Mouse (Mus musculus) macrophage (primary cell): Measurements from ENCODE around the gene Mast1. TPM values are rescaled to one million over a fixed set of nuclear protein-coding genes. Genes with fewer than 3 reads are reported as not detected.
A peak's percentile ranks its signal among the peaks of the same experiment; 100 is the strongest.
"Not testable (repeated sequence)": the region's sequence is repeated elsewhere in the genome, so short reads cannot be mapped to it uniquely, and the experiment has no call there.

Experiments used
- H3K27ac ChIP-seq: fragments of 350-480 bp; formaldehyde crosslinking; 2 replicates; pipeline ENCODE4 v1.9.0; 2021
- H3K36me3 ChIP-seq: fragments of 350-480 bp; formaldehyde crosslinking; 2 replicates; pipeline ENCODE4 v1.9.0; 2021; ENCODE audit errors: inconsistent target
- H3K4me3 ChIP-seq: fragments of 350-480 bp; formaldehyde crosslinking; 2 replicates; pipeline ENCODE4 v1.9.0; 2021; ENCODE audit errors: inconsistent target
- H3K79me2 ChIP-seq: fragments of 350-480 bp; formaldehyde crosslinking; 2 replicates; pipeline ENCODE4 v1.9.0; 2021; ENCODE audit errors: inconsistent target
- WGBS: methylation state at CpG from one replicate; pipeline ENCODE4 v1.1.7; 2026; ENCODE audit warnings: inconsistent platforms; ENCODE audit not compliant: missing documents; 5-methylcytosine and 5-hydroxymethylcytosine counted together
- polyA plus RNA-seq: library from polyadenylated mRNA; stranded (reverse); fragments of 250-400 nt; gene quantifications from 3 replicates; pipeline ENCODE4 v1.2.4, GENCODE M21; 2018; ENCODE audit warnings: inconsistent platforms

The Mast1 gene
- polyA plus RNA-seq, 1 experiment from 2014 or later, result 0.06 TPM

GRCm38 (mm10) chr8:84913960-84914359, 23.2 kb downstream of the Mast1 start:
- Histone ChIP-seq H3K79me2 (peaks cover 19% of the 10 kb centered on the region), H3K4me3 (no peak overlapping the region), H3K27ac (no peak overlapping the region), H3K36me3 (peaks cover 8% of the 10 kb centered on the region; the same call in 1 of the 2 replicates)
- WGBS, result 43% methylated on average over 4 of the region's 4 CpGs

GRCm38 (mm10) chr8:84913502-84913900, 23.7 kb downstream of the Mast1 start:
- 0% methylated on average over 6 of the region's 9 CpGs for WGBS
- Histone ChIP-seq H3K79me2 (peaks cover 23% of the 10 kb centered on the region), H3K4me3 (peak overlapping the region; percentile 18; the same call in 1 of the 2 replicates), H3K27ac (peak overlapping the region; percentile 36; the same call in 1 of the 2 replicates), H3K36me3 (peaks cover 8% of the 10 kb centered on the region; the same call in 1 of the 2 replicates)

- Histone ChIP-seq H3K27ac (peak overlapping the region; percentile 36; the same call in 1 of the 2 replicates), H3K36me3 (peaks cover 8% of the 10 kb centered on the region; the same call in 1 of the 2 replicates)
Measured at GRCm38 (mm10) chr8:84912895-84913501, 24.2 kb downstream of the Mast1 start.

GRCm38 (mm10) chr8:84912391-84912790, 24.8 kb downstream of the Mast1 start:
- Histone ChIP-seq H3K36me3 (peaks cover 8% of the 10 kb centered on the region; the same call in 1 of the 2 replicates), H3K79me2 (peaks cover 23% of the 10 kb centered on the region), H3K27ac (no peak overlapping the region), H3K4me3 (no peak overlapping the region)
- WGBS, result 76% methylated on average over 22 of the region's 27 CpGs

More at GRCm38 (mm10) chr8:84912895-84913501, 24.2 kb downstream of the Mast1 start:
- WGBS, result 7% methylated on average over 55 of the region's 55 CpGs
- peaks cover 23% of the 10 kb centered on the region for H3K79me2 ChIP-seq
- H3K4me3 ChIP-seq, result peak overlapping the region; percentile 18; the same call in 1 of the 2 replicates

- Histone ChIP-seq H3K36me3 (peaks cover 8% of the 10 kb centered on the region; the same call in 1 of the 2 replicates), H3K4me3 (no peak overlapping the region), H3K79me2 (peaks cover 23% of the 10 kb centered on the region), H3K27ac (no peak overlapping the region)
- 96% methylated on average over 9 of the region's 9 CpGs for WGBS
Measured at GRCm38 (mm10) chr8:84911854-84912253, 25.3 kb downstream of the Mast1 start.

- WGBS, result 93% methylated on average over 5 of the region's 6 CpGs
- H3K79me2 ChIP-seq, result peaks cover 23% of the 10 kb centered on the region
- H3K36me3 ChIP-seq, result peaks cover 8% of the 10 kb centered on the region; the same call in 1 of the 2 replicates
- no peak overlapping the region for H3K4me3 ChIP-seq
- H3K27ac ChIP-seq, result no peak overlapping the region
Measured at GRCm38 (mm10) chr8:84910551-84910950, 26.6 kb downstream of the Mast1 start.

- WGBS, result 93% methylated on average over 5 of the region's 5 CpGs
- Histone ChIP-seq H3K79me2 (peaks cover 23% of the 10 kb centered on the region), H3K27ac (no peak overlapping the region; the same call in 1 of the 2 replicates), H3K36me3 (peaks cover 8% of the 10 kb centered on the region; the same call in 1 of the 2 replicates), H3K4me3 (peak overlapping the region; percentile 92; the same call in 1 of the 2 replicates)
Measured at GRCm38 (mm10) chr8:84909949-84910348, 27.2 kb downstream of the Mast1 start.

- H3K27ac ChIP-seq, result peak overlapping the region; percentile 95
- H3K36me3 ChIP-seq, result peaks cover 8% of the 10 kb centered on the region; the same call in 1 of the 2 replicates
- peak overlapping the region; percentile 92 for H3K4me3 ChIP-seq
- WGBS, result 43% methylated on average over 20 of the region's 20 CpGs
- peaks cover 23% of the 10 kb centered on the region for H3K79me2 ChIP-seq
Measured at GRCm38 (mm10) chr8:84909162-84909767, 27.9 kb downstream of the Mast1 start.

GRCm38 (mm10) chr8:84908421-84909161, 28.6 kb downstream of the Mast1 start, which contains the start of gene Dnase2a:
Dnase2a (plus strand) TSS chr8:84908560.
- peak within 1 kb of the TSS; percentile 92 for H3K4me3 ChIP-seq
- peaks cover 23% of the 10 kb centered on the region for H3K79me2 ChIP-seq
- H3K27ac ChIP-seq, result peak within 1 kb of the TSS; percentile 95
- H3K36me3 ChIP-seq, result peaks cover 8% of the 10 kb centered on the region; the same call in 1 of the 2 replicates
- WGBS, result under 1% methylated on average over 45 of the region's 45 CpGs

GRCm38 (mm10) chr8:84907979-84908378, 29.2 kb downstream of the Mast1 start:
- whole genome bisulfite sequencing, result 9% methylated on average over 5 of the region's 7 CpGs
- Histone ChIP-seq H3K27ac (peak overlapping the region; percentile 95), H3K4me3 (peak overlapping the region; percentile 92), H3K79me2 (peaks cover 23% of the 10 kb centered on the region)
- H3K36me3 ChIP-seq, result not testable (repeated sequence)

GRCm38 (mm10) chr8:84907493-84907892, 29.7 kb downstream of the Mast1 start:
- Histone ChIP-seq H3K79me2 (peaks cover 23% of the 10 kb centered on the region), H3K27ac (no peak overlapping the region), H3K36me3 (peaks cover 8% of the 10 kb centered on the region; the same call in 1 of the 2 replicates), H3K4me3 (no peak overlapping the region)
- WGBS, result 62% methylated on average over 8 of the region's 8 CpGs

- WGBS, result 96% methylated on average over 9 of the region's 9 CpGs
- H3K27ac ChIP-seq, result no peak overlapping the region
- peaks cover 23% of the 10 kb centered on the region for H3K79me2 ChIP-seq
- peaks cover 8% of the 10 kb centered on the region; the same call in 1 of the 2 replicates for H3K36me3 ChIP-seq
- no peak overlapping the region for H3K4me3 ChIP-seq
Measured at GRCm38 (mm10) chr8:84907037-84907436, 30.1 kb downstream of the Mast1 start.

GRCm38 (mm10) chr8:84904351-84904750, 32.8 kb downstream of the Mast1 start:
- no peak overlapping the region for H3K27ac ChIP-seq
- H3K4me3 ChIP-seq, result no peak overlapping the region
- H3K36me3 ChIP-seq, result no peaks in the 10 kb centered on the region
- H3K79me2 ChIP-seq, result peaks cover 8% of the 10 kb centered on the region
- 83% methylated on average over 7 of the region's 7 CpGs for WGBS

- under 1% methylated on average over 68 of the region's 68 CpGs for WGBS
- Histone ChIP-seq H3K27ac (no peak overlapping the region), H3K36me3 (no peaks in the 10 kb centered on the region), H3K4me3 (peak overlapping the region; percentile 33), H3K79me2 (no peaks in the 10 kb centered on the region)
Measured at GRCm38 (mm10) chr8:84902920-84903661, 34.1 kb downstream of the Mast1 start.
